Mouse (Mus musculus) left cerebral cortex, adult 8-10 months (tissue): ENCODE data around the gene Melk. TPM values are rescaled to one million over a fixed set of nuclear protein-coding genes. Genes with fewer than 3 reads are reported as not detected.

Source experiments
- DNase-seq, 2 experiments: peaks; one replicate each; pipeline ENCODE4 v3.0.0; 2022; ENCODE audit warnings: low spot score in 2 of 2
- total RNA-seq, 4 experiments: library from RNA; stranded (reverse); gene quantifications; 2 replicates each; pipeline ENCODE4 v1.2.4; 2022

Gene Melk
- total RNA-seq, 4 experiments from 2014 or later, result 0.80 to 1.1 (median 0.95) TPM

DNA sequence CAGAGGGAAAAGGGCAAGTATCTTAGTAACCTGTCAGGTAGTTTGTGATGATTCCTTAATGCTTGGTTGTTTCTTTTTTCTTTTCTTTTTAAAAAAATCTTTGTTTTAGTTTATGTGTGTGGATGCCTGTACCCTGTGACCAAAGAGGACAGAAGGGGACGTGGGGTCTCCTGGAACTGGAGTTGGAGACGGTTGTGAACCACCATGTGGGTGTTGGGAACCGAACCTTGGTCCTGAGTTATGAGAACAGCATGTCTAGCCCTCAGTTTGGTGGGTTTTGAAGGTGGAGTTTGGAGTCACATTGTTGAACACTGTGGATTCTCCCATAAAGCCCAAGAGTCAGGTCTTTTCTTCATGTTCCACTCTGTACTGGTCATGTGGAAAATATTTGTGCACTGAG is 26.0 kb downstream of the Melk start:
- DNase-seq, result no peak

DNA sequence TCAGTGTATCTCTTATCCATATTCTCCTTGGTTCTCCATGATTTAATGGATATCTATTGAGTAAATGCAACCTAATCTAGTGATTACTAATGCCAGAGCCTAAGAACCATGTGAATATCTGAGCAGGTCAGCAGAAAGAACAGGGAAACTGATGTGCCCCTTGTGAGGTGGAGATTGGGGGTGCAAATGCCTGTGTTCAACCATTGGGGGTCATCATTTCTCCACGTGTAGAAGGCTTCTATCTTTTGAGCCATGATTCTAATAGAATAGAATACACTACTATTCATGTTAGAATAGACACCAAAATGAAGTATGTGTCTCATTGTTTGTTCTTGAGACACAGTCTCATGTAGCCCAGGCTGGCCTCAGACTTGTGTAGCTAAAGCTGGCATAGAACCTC is 27.3 kb downstream of the Melk start:
- DNase-seq, result no peak

DNA sequence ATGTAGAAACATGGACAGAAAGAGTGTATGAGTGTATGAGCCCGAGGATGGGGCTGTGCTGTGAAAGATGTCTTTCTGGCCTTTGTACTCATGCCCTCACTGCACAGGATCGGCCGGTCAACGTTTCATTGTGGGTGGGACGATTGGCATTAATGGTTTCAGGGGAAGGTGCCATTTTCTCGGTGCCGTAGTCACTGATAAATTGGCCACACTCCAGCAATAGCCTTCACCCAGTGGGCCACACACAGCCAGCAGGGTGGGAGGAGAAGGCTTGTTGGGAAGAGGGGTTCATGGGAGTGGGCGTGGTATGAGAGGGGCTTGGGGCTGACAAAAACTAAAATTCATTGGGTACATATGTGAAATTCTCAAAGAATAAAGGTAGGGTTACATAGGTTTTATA is 34.3 kb downstream of the Melk start:
- DNase-seq, result no peak

DNA sequence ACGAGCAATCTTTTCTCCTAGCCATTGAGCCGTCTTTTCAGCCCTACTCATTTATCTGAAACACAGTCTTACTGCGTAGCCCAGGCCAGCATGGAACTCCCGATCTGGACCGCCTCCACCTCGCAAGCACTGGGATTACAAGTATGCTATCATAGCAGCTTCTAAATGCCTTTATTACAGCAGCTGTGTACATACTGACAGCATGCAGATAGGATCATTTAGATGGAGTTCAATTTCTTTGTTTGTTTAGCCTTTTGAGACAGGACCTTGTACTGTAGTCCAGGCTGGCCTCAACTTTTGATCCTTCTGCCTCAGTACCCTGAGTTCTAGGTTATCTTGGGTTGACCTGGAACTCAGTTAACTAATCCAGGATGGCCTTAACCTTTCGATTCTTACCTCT is 61.0 kb downstream of the Melk start:
- DNase-seq, result no peak

DNA sequence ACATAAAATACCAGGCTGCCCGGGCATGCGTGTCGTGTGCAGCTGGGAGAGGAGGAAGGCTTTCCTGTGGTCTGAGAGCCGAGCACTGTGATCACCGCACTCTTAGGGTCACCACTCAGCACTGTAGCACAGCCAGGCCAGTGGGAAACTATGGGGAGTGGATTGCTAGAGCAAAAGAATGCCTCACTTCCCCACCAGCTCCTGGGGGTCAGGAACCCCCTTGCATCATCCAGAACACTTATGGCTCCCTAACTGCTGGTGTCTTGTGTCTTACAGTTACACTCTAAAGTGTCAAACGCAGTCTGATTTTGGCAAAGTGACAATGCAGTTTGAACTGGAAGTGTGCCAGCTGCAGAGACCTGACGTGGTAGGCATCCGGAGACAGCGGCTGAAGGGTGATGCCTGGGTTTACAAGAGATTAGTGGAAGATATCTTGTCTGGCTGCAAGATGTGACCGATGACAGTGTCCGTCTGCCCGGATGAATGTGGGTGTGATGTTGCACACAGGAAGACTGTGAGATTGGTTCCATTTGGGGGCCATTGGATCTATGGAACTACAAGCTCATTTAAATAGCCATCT is 62.8 kb downstream of the Melk start:
- no peak for DNase-seq

DNA sequence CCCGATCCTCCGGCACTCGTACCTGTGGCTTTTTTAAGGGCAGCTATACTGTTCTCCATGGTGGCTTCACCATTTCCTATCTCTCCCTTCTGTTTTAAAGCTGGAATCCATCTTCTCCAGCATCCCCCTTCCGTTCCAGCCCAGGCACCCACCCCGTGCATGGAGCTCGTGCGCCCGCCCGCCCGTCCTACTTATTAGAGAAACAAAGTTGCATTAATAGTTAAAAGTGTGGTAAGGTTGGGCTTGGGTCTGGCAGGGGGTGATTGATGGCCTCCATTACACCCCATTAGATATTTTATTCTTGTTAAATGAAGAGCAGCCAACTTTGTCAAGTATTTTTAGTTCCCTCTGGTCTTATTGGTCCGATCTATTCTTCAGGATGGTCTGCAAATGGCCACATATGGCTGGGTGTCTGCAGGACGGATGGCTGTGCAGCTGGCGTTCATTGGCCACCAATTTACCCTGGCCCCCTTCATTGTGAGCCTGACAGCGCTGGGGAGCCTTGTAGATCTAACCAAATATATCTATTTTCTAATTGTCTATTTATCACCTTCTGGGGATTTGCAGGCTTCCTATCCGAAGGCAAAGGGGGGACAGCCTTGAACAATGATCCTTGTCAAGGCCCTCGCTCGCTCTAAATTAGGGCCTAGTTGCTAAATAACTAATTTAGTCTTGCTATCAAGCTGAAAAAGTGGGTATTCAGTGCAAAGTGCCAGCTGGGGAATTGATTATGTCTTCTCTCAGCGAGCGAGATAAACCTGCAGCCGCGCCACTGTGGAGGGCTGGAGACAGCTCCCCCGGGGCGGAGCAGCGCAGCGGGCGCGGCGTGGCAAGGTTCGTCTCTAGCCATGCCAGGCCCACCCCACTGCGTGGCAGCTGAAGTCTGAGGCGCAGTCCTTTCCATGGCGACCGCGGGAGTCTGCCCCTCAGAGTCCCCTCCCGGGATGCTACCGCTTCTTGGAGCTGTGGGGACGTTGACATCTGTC is 91.8 kb downstream of the Melk start:
- DNase-seq, result no peak

DNA sequence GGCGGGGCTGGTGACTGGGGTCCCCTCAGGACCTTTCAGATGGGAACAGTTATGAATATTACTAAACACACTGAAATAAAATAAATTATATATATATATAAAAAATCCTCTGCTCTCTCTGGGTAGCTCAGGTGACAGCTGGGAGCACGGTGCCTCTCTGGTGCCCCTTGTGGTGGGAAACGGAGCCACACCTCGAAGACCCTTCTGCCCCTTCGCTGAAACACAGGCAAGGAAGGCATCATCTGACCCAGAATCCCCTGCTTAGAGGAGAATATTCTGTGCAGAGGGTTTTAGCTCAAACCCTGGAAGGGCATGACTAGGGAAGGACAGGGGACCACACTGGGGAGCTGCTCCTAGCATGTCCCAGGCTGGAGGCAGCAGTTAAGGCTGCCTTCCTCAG is 101.9 kb downstream of the Melk start:
- DNase-seq, result no peak

DNA sequence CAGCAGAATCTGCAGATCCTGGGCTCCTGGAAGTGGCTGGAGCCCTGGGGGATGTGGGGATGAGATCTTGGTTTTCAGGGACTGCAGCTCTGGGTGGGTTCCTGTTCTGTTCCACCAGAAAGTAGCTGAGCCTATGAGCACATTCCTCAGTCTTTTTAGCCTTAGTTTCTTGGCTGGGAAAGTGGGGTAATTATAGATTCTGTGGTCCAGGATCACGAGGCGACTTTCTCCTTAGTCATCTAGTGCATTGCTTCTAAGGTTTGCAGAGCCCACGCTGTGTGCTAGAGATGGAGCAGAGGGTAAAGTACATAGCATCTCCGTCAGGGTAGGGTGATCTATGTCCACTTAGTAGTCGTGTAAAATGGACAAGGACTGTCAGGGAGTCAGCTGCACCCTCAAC is 103.8 kb downstream of the Melk start:
- DNase-seq, result no peak

Other genes with a start within 250 kb of the Melk start
- gene Gne, start 216.7 kb upstream of the Melk start, total RNA-seq, result 10 to 100 TPM; 44.3 to 58.2 (median 56.8) TPM
- gene Rnf38, start 67.1 kb upstream of the Melk start, total RNA-seq, result 10 to 100 TPM; 54.2 to 61.5 (median 58.1) TPM